Mouse (Mus musculus): ENCODE results near the gene Il10rb.

The Il10rb gene

GRCm38 (mm10) chr16:91416938-91417337 lies 11.0 kb downstream of the Il10rb start:
- TF ChIP-seq POU5F1 (IDR thresholded peaks at IDR 0.05; ENCODE audit: borderline replicate concordance, low read length) (no peak), CTCF (conservative IDR thresholded peaks at IDR 0.05; ENCODE audit: low read length) (no peak), NANOG (IDR thresholded peaks at IDR 0.05; ENCODE audit: borderline replicate concordance, low read length) (no peak)
- Histone ChIP-seq H3K4me1 (replicated peaks; ENCODE audit: low read depth, low read length) (peaks cover 14% of the 10 kb centered on the region), H3K36me3 (ENCODE audit: insufficient read depth, low read length) (no peaks in the 10 kb centered on the region), H3K4me3 (replicated peaks; ENCODE audit: low read length) (no peak overlapping the region), H3K27me3 (ENCODE audit: insufficient read depth, low read length) (peaks cover 8% of the 10 kb centered on the region; the same call in 1 of the 2 replicates), H3K9me3 (ENCODE audit: low read length) (no peaks in the 10 kb centered on the region)

GRCm38 (mm10) chr16:91418531-91418930 lies 12.6 kb downstream of the Il10rb start:
- no peak overlapping the region for H3K4me3 ChIP-seq (replicated peaks; ENCODE audit: low read length)
- TF ChIP-seq CTCF (conservative IDR thresholded peaks at IDR 0.05; ENCODE audit: low read length) (no peak), NANOG (IDR thresholded peaks at IDR 0.05; ENCODE audit: borderline replicate concordance, low read length) (no peak), POU5F1 (IDR thresholded peaks at IDR 0.05; ENCODE audit: borderline replicate concordance, low read length) (no peak)

GRCm38 (mm10) chr16:91425816-91426215 lies 19.9 kb downstream of the Il10rb start:
- peaks cover 6% of the 10 kb centered on the region for H3K27me3 ChIP-seq (ENCODE audit: insufficient read depth, low read length)
- no peaks in the 10 kb centered on the region for H3K9me3 ChIP-seq (ENCODE audit: low read length)
- H3K4me3 ChIP-seq (replicated peaks; ENCODE audit: low read length) = no peak overlapping the region
- TF ChIP-seq NANOG (IDR thresholded peaks at IDR 0.05; ENCODE audit: borderline replicate concordance, low read length) (no peak), CTCF (conservative IDR thresholded peaks at IDR 0.05; ENCODE audit: low read length) (no peak), POU5F1 (IDR thresholded peaks at IDR 0.05; ENCODE audit: borderline replicate concordance, low read length) (no peak)
- no peaks in the 10 kb centered on the region for H3K36me3 ChIP-seq (ENCODE audit: insufficient read depth, low read length)
- peaks cover 23% of the 10 kb centered on the region; the same call in 1 of the 2 replicates for H3K4me1 ChIP-seq (replicated peaks; ENCODE audit: low read depth, low read length)

More at GRCm38 (mm10) chr16:91418531-91418930, 12.6 kb downstream of the Il10rb start:
- Histone ChIP-seq H3K9me3 (ENCODE audit: low read length) (no peaks in the 10 kb centered on the region), H3K4me1 (replicated peaks; ENCODE audit: low read depth, low read length) (peaks cover 2% of the 10 kb centered on the region), H3K36me3 (ENCODE audit: insufficient read depth, low read length) (no peaks in the 10 kb centered on the region), H3K27me3 (ENCODE audit: insufficient read depth, low read length) (peaks cover 8% of the 10 kb centered on the region; the same call in 1 of the 2 replicates)

GRCm38 (mm10) chr16:91426586-91426985 lies 20.6 kb downstream of the Il10rb start:
- Histone ChIP-seq H3K27me3 (ENCODE audit: insufficient read depth, low read length) (peaks cover 4% of the 10 kb centered on the region), H3K4me3 (replicated peaks; ENCODE audit: low read length) (no peak overlapping the region), H3K9me3 (ENCODE audit: low read length) (no peaks in the 10 kb centered on the region), H3K4me1 (replicated peaks; ENCODE audit: low read depth, low read length) (peaks cover 23% of the 10 kb centered on the region; the same call in 1 of the 2 replicates), H3K36me3 (ENCODE audit: insufficient read depth, low read length) (no peaks in the 10 kb centered on the region)
- no peak for TF ChIP-seq NANOG (IDR thresholded peaks at IDR 0.05; ENCODE audit: borderline replicate concordance, low read length)
- no peak for TF ChIP-seq CTCF (conservative IDR thresholded peaks at IDR 0.05; ENCODE audit: low read length)
- TF ChIP-seq POU5F1 (IDR thresholded peaks at IDR 0.05; ENCODE audit: borderline replicate concordance, low read length) = no peak

GRCm38 (mm10) chr16:91427461-91427860 lies 21.5 kb downstream of the Il10rb start:
- Histone ChIP-seq H3K9me3 (ENCODE audit: low read length) (peaks cover 1% of the 10 kb centered on the region), H3K36me3 (ENCODE audit: insufficient read depth, low read length) (no peaks in the 10 kb centered on the region), H3K4me3 (replicated peaks; ENCODE audit: low read length) (no peak overlapping the region), H3K4me1 (replicated peaks; ENCODE audit: low read depth, low read length) (peaks cover 23% of the 10 kb centered on the region; the same call in 1 of the 2 replicates), H3K27me3 (ENCODE audit: insufficient read depth, low read length) (peaks cover 2% of the 10 kb centered on the region; the same call in 1 of the 2 replicates)
- TF ChIP-seq POU5F1 (IDR thresholded peaks at IDR 0.05; ENCODE audit: borderline replicate concordance, low read length) = no peak
- no peak for TF ChIP-seq NANOG (IDR thresholded peaks at IDR 0.05; ENCODE audit: borderline replicate concordance, low read length)

GRCm38 (mm10) chr16:91428259-91428865 lies 22.4 kb downstream of the Il10rb start:
- TF ChIP-seq NANOG (IDR thresholded peaks at IDR 0.05; ENCODE audit: borderline replicate concordance, low read length) (no peak), POU5F1 (IDR thresholded peaks at IDR 0.05; ENCODE audit: borderline replicate concordance, low read length) (no peak), CTCF (conservative IDR thresholded peaks at IDR 0.05; ENCODE audit: low read length) (no peak)
- H3K4me1 ChIP-seq (replicated peaks; ENCODE audit: low read depth, low read length) = peaks cover 26% of the 10 kb centered on the region; the same call in 1 of the 2 replicates
- peaks cover 2% of the 10 kb centered on the region; the same call in 1 of the 2 replicates for H3K27me3 ChIP-seq (ENCODE audit: insufficient read depth, low read length)
- no peaks in the 10 kb centered on the region for H3K36me3 ChIP-seq (ENCODE audit: insufficient read depth, low read length)
- no peak overlapping the region for H3K4me3 ChIP-seq (replicated peaks; ENCODE audit: low read length)
- H3K9me3 ChIP-seq (ENCODE audit: low read length) = peaks cover 10% of the 10 kb centered on the region

GRCm38 (mm10) chr16:91432720-91433328 lies 26.9 kb downstream of the Il10rb start:
- Histone ChIP-seq H3K9me3 (ENCODE audit: low read length) (peaks cover 20% of the 10 kb centered on the region), H3K27me3 (ENCODE audit: insufficient read depth, low read length) (peaks cover 9% of the 10 kb centered on the region; the same call in 1 of the 2 replicates), H3K4me3 (replicated peaks; ENCODE audit: low read length) (no peak overlapping the region), H3K4me1 (replicated peaks; ENCODE audit: low read depth, low read length) (peaks cover 12% of the 10 kb centered on the region; the same call in 1 of the 2 replicates), H3K36me3 (ENCODE audit: insufficient read depth, low read length) (no peaks in the 10 kb centered on the region)
- TF ChIP-seq POU5F1 (IDR thresholded peaks at IDR 0.05; ENCODE audit: borderline replicate concordance, low read length) (no peak), CTCF (conservative IDR thresholded peaks at IDR 0.05; ENCODE audit: low read length) (no peak), NANOG (IDR thresholded peaks at IDR 0.05; ENCODE audit: borderline replicate concordance, low read length) (no peak)

- TF ChIP-seq POU5F1 (IDR thresholded peaks at IDR 0.05; ENCODE audit: borderline replicate concordance, low read length) (no peak), NANOG (IDR thresholded peaks at IDR 0.05; ENCODE audit: borderline replicate concordance, low read length) (no peak), CTCF (conservative IDR thresholded peaks at IDR 0.05; ENCODE audit: low read length) (no peak)
- H3K36me3 ChIP-seq (ENCODE audit: insufficient read depth, low read length) = no peaks in the 10 kb centered on the region
- H3K4me3 ChIP-seq (replicated peaks; ENCODE audit: low read length) = no peak overlapping the region
- H3K9me3 ChIP-seq (ENCODE audit: low read length) = peaks cover 20% of the 10 kb centered on the region
- peaks cover 9% of the 10 kb centered on the region; the same call in 1 of the 2 replicates for H3K27me3 ChIP-seq (ENCODE audit: insufficient read depth, low read length)
- H3K4me1 ChIP-seq (replicated peaks; ENCODE audit: low read depth, low read length) = peaks cover 6% of the 10 kb centered on the region; the same call in 1 of the 2 replicates
Observed at GRCm38 (mm10) chr16:91433329-91433933, 27.5 kb downstream of the Il10rb start.

Measured in E14TG2a.4 (cell line).